Mouse (Mus musculus) myocyte (in vitro differentiated cells): Measurements from ENCODE around the gene Fars2.

Experiments used
- POLR2AphosphoS2 ChIP-seq: IDR thresholded peaks from one replicate; pipeline ENCODE4 v1.6.1; 2011; ENCODE audit warnings: low read depth, control low read depth; ENCODE audit not compliant: insufficient read length
- TCF12 ChIP-seq: IDR thresholded peaks from one replicate; pipeline ENCODE4 v1.6.1; 2011; ENCODE audit warnings: mild to moderate bottlenecking, control low read depth; ENCODE audit not compliant: poor library complexity, insufficient read depth, severe bottlenecking

DNA sequence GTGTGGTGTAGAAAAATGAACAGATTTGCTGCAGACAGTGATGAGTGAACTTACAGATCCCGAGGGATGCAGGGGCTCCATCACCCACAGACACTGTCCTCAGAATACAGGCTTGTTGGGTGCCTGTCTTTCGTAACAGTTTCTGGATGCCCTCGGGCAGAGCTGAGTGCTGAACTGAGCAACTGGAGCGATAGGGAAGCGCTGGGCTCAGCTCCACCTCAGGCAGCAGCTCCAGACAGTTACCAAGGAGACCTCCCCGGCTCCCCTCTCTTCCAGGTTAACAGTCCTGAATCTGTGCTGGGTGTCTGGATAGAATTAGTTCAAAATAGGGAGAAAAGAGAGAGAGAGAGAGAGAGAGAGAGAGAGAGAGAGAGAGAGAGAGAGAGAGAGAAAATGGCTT, 433.5 kb downstream of the Fars2 start:
- TF ChIP-seq TCF12 (no peak), POLR2AphosphoS2 (no peak)
